Mouse (Mus musculus) CH12.LX (cell line): ENCODE measurements around the gene Tbx5. TPM values are rescaled to one million over a fixed set of nuclear protein-coding genes. Genes with fewer than 3 reads are reported as not detected.

Experiments
- DNase-seq: peaks from one replicate; pipeline ENCODE4 v3.0.0-alpha.2; 2013; ENCODE audit errors: extremely low read depth
- H3K27ac ChIP-seq: 2 replicates; pipeline ENCODE4 v1.5.1; 2012; ENCODE audit warnings: low read depth, mild to moderate bottlenecking, control low read depth, moderate library complexity; ENCODE audit not compliant: insufficient read depth
- H3K27me3 ChIP-seq: replicated peaks from 2 replicates; pipeline ENCODE3; 2012; ENCODE audit warnings: inconsistent platforms
- H3K36me3 ChIP-seq, 2 experiments: replicated peaks in 1 of 2; 2 replicates each; pipeline versions ENCODE3 to v1.6.1; 2012; ENCODE audit warnings: inconsistent platforms in 1 of 2, low read length in 1 of 2, mild to moderate bottlenecking in 1 of 2, mixed read lengths in 1 of 2, moderate library complexity in 1 of 2; ENCODE audit not compliant: control insufficient read depth in 1 of 2, insufficient read depth in 1 of 2
- H3K4me1 ChIP-seq, 2 experiments: 2 replicates each; pipeline ENCODE4 v1.6.1; 2012; ENCODE audit warnings: inconsistent platforms in 1 of 2, moderate library complexity in 1 of 2; ENCODE audit not compliant: insufficient read depth in 2 of 2, control insufficient read depth in 1 of 2
- H3K4me2 ChIP-seq: 2 replicates; pipeline ENCODE4 v1.6.1; 2012; ENCODE audit warnings: low read depth, mild to moderate bottlenecking, control low read depth; ENCODE audit not compliant: poor library complexity, insufficient read depth, severe bottlenecking
- H3K4me3 ChIP-seq, 3 experiments: fragments of 150-350 bp in 1 of 3; sonication (generic) in 1 of 3; replicated peaks in 1 of 3; 2 replicates each; pipeline versions ENCODE3 to v1.5.1; 2011 to 2012; ENCODE audit warnings: low read depth in 2 of 3, low read length in 2 of 3, mild to moderate bottlenecking in 2 of 3, moderate library complexity in 2 of 3, control low read depth in 1 of 3, improper control_type of control experiment in 1 of 3, inconsistent platforms in 1 of 3, mixed read lengths in 1 of 3; ENCODE audit not compliant: poor library complexity in 1 of 3
- H3K79me2 ChIP-seq: replicated peaks from 2 replicates; pipeline ENCODE4 v1.6.1; 2012; ENCODE audit warnings: mild to moderate bottlenecking, moderate library complexity; ENCODE audit not compliant: control insufficient read depth, poor library complexity, insufficient read depth, severe bottlenecking; ENCODE audit errors: extremely low read depth
- H3K9ac ChIP-seq: 2 replicates; pipeline ENCODE4 v1.6.1; 2012; ENCODE audit warnings: low read depth, mild to moderate bottlenecking, control low read depth, moderate library complexity; ENCODE audit not compliant: insufficient read depth
- H3K9me3 ChIP-seq: replicated peaks from 2 replicates; pipeline ENCODE3; 2012; ENCODE audit warnings: low read length, inconsistent platforms, mixed read lengths
- CTCF ChIP-seq, 2 experiments: IDR thresholded peaks in 1 of 2; conservative IDR thresholded peaks in 1 of 2; 2 replicates each; pipeline ENCODE4 v1.5.1; 2011 to 2012; ENCODE audit warnings: low read depth in 2 of 2, low read length in 2 of 2, improper control_type of control experiment in 1 of 2, inconsistent platforms in 1 of 2, mild to moderate bottlenecking in 1 of 2, moderate library complexity in 1 of 2
- E2F4 ChIP-seq: IDR thresholded peaks from 2 replicates; pipeline ENCODE4 v1.6.1; 2011; ENCODE audit warnings: low read depth, low read length, improper control_type of control experiment; ENCODE audit not compliant: insufficient replicate concordance
- ELF1 ChIP-seq: IDR thresholded peaks from 2 replicates; pipeline ENCODE4 v1.6.1; 2014; ENCODE audit warnings: low read depth, mild to moderate bottlenecking, inconsistent platforms, low read length, improper control_type of control experiment
- EP300 ChIP-seq: IDR thresholded peaks from 2 replicates; pipeline ENCODE4 v1.6.1; 2011; ENCODE audit warnings: low read length, improper control_type of control experiment
- IRF4 ChIP-seq: IDR thresholded peaks from 2 replicates; pipeline ENCODE4 v1.6.1; 2014; ENCODE audit warnings: low read depth, mild to moderate bottlenecking, inconsistent platforms, low read length, improper control_type of control experiment
- JUND ChIP-seq: conservative IDR thresholded peaks from 2 replicates; pipeline ENCODE4 v1.6.1; 2011; ENCODE audit warnings: low read depth, low read length, improper control_type of control experiment
- MEF2A ChIP-seq: IDR thresholded peaks from 2 replicates; pipeline ENCODE4 v1.6.1; 2014; ENCODE audit warnings: low read depth, mild to moderate bottlenecking, inconsistent platforms, low read length, improper control_type of control experiment, borderline replicate concordance
- MXI1 ChIP-seq: IDR thresholded peaks from 2 replicates; pipeline ENCODE4 v1.6.1; 2011; ENCODE audit warnings: mild to moderate bottlenecking, low read depth, low read length, improper control_type of control experiment
- NELFE ChIP-seq: IDR thresholded peaks from 2 replicates; pipeline ENCODE4 v1.6.1; 2011; ENCODE audit warnings: low read depth, low read length, improper control_type of control experiment
- NRF1 ChIP-seq: IDR thresholded peaks from 2 replicates; pipeline ENCODE4 v1.6.1; 2014; ENCODE audit warnings: low read depth, mild to moderate bottlenecking, inconsistent platforms, low read length, improper control_type of control experiment, moderate library complexity
- RAD21 ChIP-seq: IDR thresholded peaks from 2 replicates; pipeline ENCODE4 v1.6.1; 2011; ENCODE audit warnings: low read depth, mild to moderate bottlenecking, low read length, improper control_type of control experiment, moderate library complexity
- RCOR1 ChIP-seq: conservative IDR thresholded peaks from 2 replicates; pipeline ENCODE4 v1.6.1; 2012; ENCODE audit warnings: low read depth, mild to moderate bottlenecking, inconsistent platforms, low read length, improper control_type of control experiment
- SIN3A ChIP-seq: IDR thresholded peaks from 2 replicates; pipeline ENCODE4 v1.6.1; 2012; ENCODE audit warnings: low read length, improper control_type of control experiment, inconsistent platforms
- TBP ChIP-seq: conservative IDR thresholded peaks from 2 replicates; pipeline ENCODE4 v1.6.1; 2011; ENCODE audit warnings: low read depth, low read length, improper control_type of control experiment
- TCF12 ChIP-seq: IDR thresholded peaks from 2 replicates; pipeline ENCODE4 v1.6.1; 2014; ENCODE audit warnings: low read depth, mild to moderate bottlenecking, inconsistent platforms, low read length, improper control_type of control experiment
- UBTF ChIP-seq: IDR thresholded peaks from 2 replicates; pipeline ENCODE4 v1.6.1; 2012; ENCODE audit warnings: low read depth, mild to moderate bottlenecking, inconsistent platforms, low read length, improper control_type of control experiment, moderate library complexity
- USF1 ChIP-seq: IDR thresholded peaks from 2 replicates; pipeline ENCODE4 v1.6.1; 2014; ENCODE audit warnings: low read depth, mild to moderate bottlenecking, inconsistent platforms, low read length, improper control_type of control experiment
- USF2 ChIP-seq: conservative IDR thresholded peaks from 2 replicates; pipeline ENCODE4 v1.6.1; 2011; ENCODE audit warnings: low read depth, low read length, improper control_type of control experiment
- ZNF384 ChIP-seq: IDR thresholded peaks from 2 replicates; pipeline ENCODE4 v1.6.1; 2012; ENCODE audit warnings: low read depth, low read length, improper control_type of control experiment, inconsistent platforms
- dilution Hi-C: fragments of 300-500 bp; cut with MboI; formaldehyde crosslinking; loops from 2 replicates; pipeline ENCODE4 v1.14.3; 2020; ENCODE audit warnings: low sequenced_read_pairs; ENCODE audit not compliant: extremely low pct_unique_long_range_greater_than_20kb, extremely low pct_ligation_motif_present
- in situ Hi-C: fragments of 300-500 bp; cut with MboI; formaldehyde crosslinking; loops from 3 replicates; pipeline ENCODE4 v1.14.3; 2019; ENCODE audit warnings: low sequenced_read_pairs, low pct_ligation_motif_present, low pct_unique_long_range_greater_than_20kb, mixed read lengths
- polyA plus RNA-seq: library from polyadenylated mRNA; unstranded; fragments of >175 nt; gene quantifications from 2 replicates; pipeline ENCODE4 v1.2.1, GENCODE M21; 2012; ENCODE audit warnings: low read depth; ENCODE audit not compliant: insufficient read length
- total RNA-seq, 2 experiments: library from RNA; depleted of rRNA; stranded (reverse); fragments of 300-350 nt in 1 of 2; fragments of >200 nt in 1 of 2; gene quantifications; 2 replicates each; pipeline ENCODE4 v1.2.3; 2012 to 2014

Gene Tbx5
- total and polyA plus RNA-seq, 3 experiments: not detected

DNA sequence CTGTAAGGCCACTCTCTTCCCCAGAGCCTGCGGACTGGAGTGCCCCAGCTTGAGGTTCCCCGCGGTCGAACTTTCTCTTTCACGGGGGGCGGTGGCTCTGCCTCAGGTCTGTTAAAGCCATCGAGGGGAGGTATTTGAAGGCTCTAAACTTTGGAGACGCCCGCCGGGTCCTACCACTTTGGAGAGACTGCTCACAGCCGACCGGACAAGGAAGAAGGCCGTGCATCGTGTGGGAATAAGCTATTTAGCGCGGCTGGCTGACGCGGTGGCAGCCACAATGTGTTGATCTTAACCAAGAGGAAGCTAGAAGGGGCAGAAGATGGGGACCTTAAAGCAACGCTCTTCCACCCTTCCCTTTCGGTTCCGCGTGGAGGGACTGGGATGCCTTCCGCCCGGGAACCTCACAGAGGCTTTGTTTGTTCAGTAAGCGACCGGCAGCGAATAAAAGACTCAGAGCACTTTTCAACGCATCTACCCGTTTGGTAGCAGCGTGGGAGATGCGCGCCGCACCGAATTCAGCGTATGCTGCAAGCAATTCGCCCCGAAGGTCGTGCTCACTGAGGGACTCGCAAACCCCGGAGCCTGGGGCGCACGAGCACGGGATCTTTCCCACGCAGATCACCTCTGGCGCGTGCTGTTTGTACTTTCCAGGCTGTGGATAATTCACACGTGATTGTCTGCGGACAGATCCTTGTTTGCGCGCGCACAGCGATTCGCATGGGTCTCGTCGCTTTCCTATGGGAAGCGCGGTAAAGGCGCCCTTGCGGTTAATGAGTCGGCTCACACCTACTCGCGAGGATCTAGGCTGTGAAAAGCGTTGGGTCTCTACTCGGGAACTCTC is 28.8 kb upstream of the Tbx5 start:
- no peaks in the 10 kb centered on the region for H3K4me1 ChIP-seq
- TF ChIP-seq EP300: no peak
- no peaks in the 10 kb centered on the region for H3K36me3 ChIP-seq
- DNase-seq: no peak
- no peaks in the 10 kb centered on the region for H3K79me2 ChIP-seq
- dilution Hi-C loops: no loop called here
- no peaks in the 10 kb centered on the region for H3K27me3 ChIP-seq
- in situ Hi-C loops: no loop called here
- no peak overlapping the region for H3K9ac ChIP-seq
- no peak overlapping the region for H3K4me3 ChIP-seq
- H3K4me2 ChIP-seq: no peak overlapping the region
- H3K9me3 ChIP-seq: peaks cover 89% of the 10 kb centered on the region
- H3K27ac ChIP-seq: no peak overlapping the region

DNA sequence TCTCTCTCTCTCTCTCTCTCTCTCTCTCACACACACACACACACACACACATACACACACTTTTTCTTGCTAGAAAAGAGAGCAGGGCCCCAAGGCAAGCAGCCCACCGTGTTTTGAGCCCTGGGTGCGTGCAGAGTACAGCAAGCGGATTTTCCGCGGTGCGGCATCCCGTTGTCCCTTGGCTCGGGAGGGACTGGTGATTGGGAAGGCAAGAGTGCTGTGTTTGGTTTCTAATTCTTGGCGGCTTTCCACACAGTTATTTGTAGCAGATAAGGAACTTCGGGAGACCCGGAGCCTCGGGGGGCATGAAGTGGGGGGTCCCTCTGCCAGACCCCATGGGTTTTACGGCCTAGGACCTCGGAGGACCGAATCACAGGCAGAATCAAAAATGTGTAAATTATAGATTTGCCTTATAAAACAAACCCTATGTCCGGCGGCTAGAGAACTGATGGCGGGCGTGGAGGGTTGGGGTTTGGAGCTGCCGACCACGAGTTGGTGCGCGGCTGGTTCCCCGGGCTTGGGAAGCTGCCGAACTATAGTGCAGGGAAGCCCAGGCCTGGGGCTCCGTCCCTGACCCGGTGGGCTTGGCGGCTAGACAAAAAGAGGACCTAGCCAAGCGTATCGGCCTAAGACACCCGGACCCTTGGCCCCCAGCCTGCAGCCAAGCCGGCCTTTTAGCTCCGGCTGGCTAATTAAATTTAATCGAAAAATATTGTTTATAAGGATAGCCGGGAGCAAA is 28.0 kb upstream of the Tbx5 start:
- no peak overlapping the region for H3K4me2 ChIP-seq
- dilution Hi-C loops (no loop called here), in situ Hi-C loops (no loop called here)
- no peak overlapping the region for H3K27ac ChIP-seq
- no peak overlapping the region for H3K4me3 ChIP-seq
- H3K36me3 ChIP-seq: no peaks in the 10 kb centered on the region
- TF ChIP-seq SIN3A (no peak), USF1 (no peak), JUND (no peak), UBTF (no peak), MXI1 (no peak), IRF4 (no peak), CTCF (conservative IDR thresholded peaks at IDR 0.05 in 1 of 2, IDR thresholded peaks at IDR 0.05 in 1 of 2; ENCODE audit: low read depth in 2 of 2, low read length in 2 of 2) (no peak), ELF1 (no peak), TBP (no peak), RCOR1 (no peak), NELFE (no peak), E2F4 (no peak), ZNF384 (no peak), MEF2A (no peak), NRF1 (no peak), EP300 (no peak), TCF12 (no peak), USF2 (no peak), RAD21 (no peak)
- H3K9me3 ChIP-seq: peaks cover 85% of the 10 kb centered on the region
- no peaks in the 10 kb centered on the region for H3K4me1 ChIP-seq
- DNase-seq: no peak
- H3K9ac ChIP-seq: no peak overlapping the region
- H3K79me2 ChIP-seq: no peaks in the 10 kb centered on the region
- H3K27me3 ChIP-seq: no peaks in the 10 kb centered on the region
